Mouse (Mus musculus): ENCODE data around the gene Tmco1. TPM values are rescaled to one million over a fixed set of nuclear protein-coding genes. Genes with fewer than 3 reads are reported as not detected.

Gene Tmco1
- 10 to 100 TPM; 48.7 to 51.7 TPM for total RNA-seq (2021)

GRCm38 (mm10) chr1:167308261-167309054 is at the start of gene Tmco1:
TSS of gene Tmco1 (plus strand) at chr1:167308378.
- peak; percentile 98 to 99 for DNase-seq (ENCODE audit: low spot score in 2 of 2)
- intact Hi-C loops (cut with DNase I) = loop anchor here (2.0 to 5.0 kb wide), 2 partner anchors 22 to 86 kb away; no protein-coding TSS in a partner anchor

GRCm38 (mm10) chr1:167259702-167260101 is 48.5 kb upstream of the Tmco1 start:
- DNase-seq (ENCODE audit: low spot score in 2 of 2) = peak; percentile 73 to 97
- intact Hi-C loops (cut with DNase I) = loop anchor here (1.0 kb wide), 2 partner anchors 19 to 25 kb away; no protein-coding TSS in a partner anchor

- DNase-seq (ENCODE audit: low spot score in 2 of 2) = no peak
- intact Hi-C loops (cut with DNase I) = no loop called here
Measured at GRCm38 (mm10) chr1:167261750-167262149, 46.4 kb upstream of the Tmco1 start.

GRCm38 (mm10) chr1:167262489-167263041 is 45.6 kb upstream of the Tmco1 start:
- no peak for DNase-seq (ENCODE audit: low spot score in 2 of 2)
- intact Hi-C loops (cut with DNase I) = no loop called here

- intact Hi-C loops (cut with DNase I) = no loop called here
Measured at GRCm38 (mm10) chr1:167265366-167265765, 42.8 kb upstream of the Tmco1 start.

GRCm38 (mm10) chr1:167266720-167267119 is 41.5 kb upstream of the Tmco1 start:
- DNase-seq (ENCODE audit: low spot score in 2 of 2) = no peak
- intact Hi-C loops (cut with DNase I) = no loop called here

More at GRCm38 (mm10) chr1:167265366-167265765, 42.8 kb upstream of the Tmco1 start:
- no peak for DNase-seq (ENCODE audit: low spot score in 2 of 2)

GRCm38 (mm10) chr1:167268360-167269063 is 39.7 kb upstream of the Tmco1 start:
- intact Hi-C loops (cut with DNase I) = no loop called here
- DNase-seq (ENCODE audit: low spot score in 2 of 2) = no peak

DNA sequence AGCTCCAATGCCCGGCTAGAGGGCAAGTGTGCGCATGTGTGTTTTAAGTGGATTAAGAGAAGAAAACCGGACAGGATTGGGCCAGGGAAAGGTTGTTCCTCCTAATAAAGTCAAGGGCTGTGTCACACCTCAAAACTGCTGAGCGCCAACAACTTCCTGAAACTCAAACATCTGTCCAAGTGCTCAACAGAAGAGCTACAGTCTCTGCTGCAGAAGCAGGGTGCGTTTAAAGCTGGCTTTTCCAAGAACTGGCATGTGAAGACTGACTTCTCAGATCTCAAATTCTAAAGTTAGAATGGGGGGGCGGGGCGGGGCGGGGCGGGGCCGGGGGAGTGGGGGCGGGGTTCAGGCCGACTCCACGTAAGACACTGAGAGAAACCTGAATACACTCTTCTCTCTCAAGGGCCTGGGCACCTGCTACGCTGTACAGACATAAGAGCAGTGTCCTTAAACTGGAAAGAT is 38.8 kb upstream of the Tmco1 start:
- intact Hi-C loops (cut with DNase I) = no loop called here
- no peak for DNase-seq (ENCODE audit: low spot score in 2 of 2)

DNA sequence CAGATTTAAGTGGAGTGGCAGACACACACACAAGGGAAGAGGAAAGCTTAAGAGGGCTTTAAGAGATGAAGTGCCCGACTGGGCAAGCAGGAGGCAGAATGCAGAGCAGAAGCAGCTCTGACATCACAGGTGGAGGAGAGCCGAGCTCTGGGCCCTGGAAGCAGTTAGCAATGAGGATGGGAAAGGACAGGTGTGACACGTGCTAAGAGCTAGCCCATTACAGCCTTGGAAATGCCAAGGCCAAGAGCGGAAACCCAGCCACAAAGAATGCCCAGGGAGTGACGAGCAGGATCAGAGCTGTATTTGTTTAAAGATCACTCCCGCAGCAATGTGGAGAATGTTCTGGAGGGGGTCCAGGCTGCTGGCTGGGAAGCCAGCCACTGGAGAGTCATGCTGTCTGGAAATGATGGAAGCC is 38.3 kb upstream of the Tmco1 start:
- intact Hi-C loops (cut with DNase I) = no loop called here
- peak; percentile 51 to 87 for DNase-seq (ENCODE audit: low spot score in 2 of 2)

DNA sequence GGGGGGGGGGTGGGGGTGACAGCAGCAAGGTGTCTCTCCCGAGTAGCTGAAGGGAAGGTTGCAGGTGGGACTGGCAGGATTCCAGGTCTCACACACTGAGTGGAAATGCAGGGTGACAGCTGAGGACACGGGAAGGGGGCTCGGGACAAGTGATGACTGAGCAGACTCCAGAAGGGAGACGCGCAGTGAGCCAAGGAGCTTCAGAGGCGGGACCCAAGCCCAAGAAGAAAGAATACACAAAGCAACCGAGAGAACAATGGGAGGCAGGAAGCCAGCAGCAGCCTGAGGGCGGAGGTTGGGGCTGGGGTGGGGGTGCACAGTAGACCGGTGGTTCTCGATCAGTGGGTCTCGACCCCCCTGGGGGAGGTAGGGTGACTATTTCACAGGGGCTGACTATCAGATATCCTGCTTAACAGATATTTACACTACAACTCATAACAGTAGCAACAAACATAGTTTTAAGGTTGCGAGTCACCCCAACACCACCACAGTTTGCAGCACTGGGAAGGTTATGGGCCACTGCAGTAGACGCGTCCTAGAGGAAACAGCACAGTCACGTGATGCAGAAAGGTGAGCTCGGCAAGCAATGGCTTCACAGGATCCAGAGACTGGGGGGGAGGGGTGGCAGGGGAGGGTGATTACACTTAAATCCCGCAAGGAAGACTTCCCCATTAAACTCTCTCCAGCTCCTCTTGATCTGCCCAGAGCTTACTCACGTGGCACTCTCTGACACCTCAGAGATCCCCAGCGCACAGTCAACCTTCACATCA is 37.7 kb upstream of the Tmco1 start:
- no peak for DNase-seq (ENCODE audit: low spot score in 2 of 2)
- intact Hi-C loops (cut with DNase I) = no loop called here

DNA sequence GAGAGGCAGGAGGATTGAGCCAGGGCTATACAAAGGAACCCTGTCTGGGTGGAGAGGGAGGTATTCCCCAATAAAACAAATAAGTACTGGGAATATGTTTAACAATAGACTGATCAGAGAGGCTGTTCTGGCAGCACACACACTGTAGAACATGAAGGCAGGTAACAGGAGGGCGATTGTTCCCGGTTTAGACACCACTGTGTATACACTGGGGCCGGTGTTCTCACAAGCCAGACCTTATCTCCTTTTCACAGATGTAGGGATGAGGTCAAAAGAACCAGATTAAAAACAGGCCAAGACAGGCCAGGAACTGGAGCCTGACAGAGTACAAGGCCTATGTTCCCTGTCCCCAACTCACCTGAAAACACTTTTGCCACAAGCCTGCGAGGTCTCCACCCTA is 36.9 kb upstream of the Tmco1 start:
- intact Hi-C loops (cut with DNase I) = no loop called here
- no peak for DNase-seq (ENCODE audit: low spot score in 2 of 2)

- no peak for DNase-seq (ENCODE audit: low spot score in 2 of 2)
- intact Hi-C loops (cut with DNase I) = no loop called here
Measured at GRCm38 (mm10) chr1:167271841-167272240, 36.3 kb upstream of the Tmco1 start.

DNA sequence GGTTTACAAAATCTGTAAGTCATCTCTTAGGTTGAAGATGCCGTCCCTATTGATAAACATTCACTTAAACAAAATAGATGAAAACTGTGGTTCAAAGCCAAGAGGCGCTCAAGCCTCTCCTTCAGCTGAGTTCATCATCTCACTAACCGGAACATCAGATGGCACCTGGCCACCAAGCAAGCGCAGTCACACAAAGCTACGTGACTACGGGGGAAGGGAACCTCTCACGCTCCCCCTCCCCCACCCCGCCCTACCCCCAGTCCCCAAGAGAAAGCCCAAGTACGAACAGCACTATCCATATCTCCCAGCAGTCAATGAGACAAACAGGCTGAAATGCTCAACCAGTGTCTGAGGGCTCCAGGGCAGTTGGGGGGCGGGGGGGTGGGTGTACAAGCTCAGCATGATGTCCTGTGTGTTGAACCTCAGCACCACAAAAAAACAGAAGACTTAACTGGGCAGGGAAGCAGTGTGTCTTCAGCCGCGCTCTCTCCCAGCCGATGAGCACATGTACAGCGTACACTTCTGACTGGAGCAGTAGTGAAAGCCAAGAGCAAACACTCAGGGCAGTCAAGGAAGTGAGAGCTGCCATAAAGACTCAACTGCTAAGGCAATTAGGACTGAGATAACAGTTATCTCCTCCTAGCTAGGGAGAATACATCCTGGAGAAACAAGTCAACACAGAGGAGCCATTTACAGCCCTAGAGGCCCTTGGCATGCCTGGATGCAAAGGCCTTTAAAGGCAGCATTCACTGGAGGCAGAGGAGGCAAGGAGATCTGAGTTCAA is 34.6 kb upstream of the Tmco1 start:
- intact Hi-C loops (cut with DNase I) = no loop called here
- no peak for DNase-seq (ENCODE audit: low spot score in 2 of 2)

GRCm38 (mm10) chr1:167274646-167275390 is 33.4 kb upstream of the Tmco1 start:
- intact Hi-C loops (cut with DNase I) = no loop called here
- no peak for DNase-seq (ENCODE audit: low spot score in 2 of 2)

GRCm38 (mm10) chr1:167278395-167278794 is 29.8 kb upstream of the Tmco1 start:
- no peak for DNase-seq (ENCODE audit: low spot score in 2 of 2)
- intact Hi-C loops (cut with DNase I) = no loop called here

- intact Hi-C loops (cut with DNase I) = no loop called here
- DNase-seq (ENCODE audit: low spot score in 2 of 2) = peak in 1 of 2 experiments; percentile 47
Measured at GRCm38 (mm10) chr1:167279160-167279715, 28.9 kb upstream of the Tmco1 start.

DNA sequence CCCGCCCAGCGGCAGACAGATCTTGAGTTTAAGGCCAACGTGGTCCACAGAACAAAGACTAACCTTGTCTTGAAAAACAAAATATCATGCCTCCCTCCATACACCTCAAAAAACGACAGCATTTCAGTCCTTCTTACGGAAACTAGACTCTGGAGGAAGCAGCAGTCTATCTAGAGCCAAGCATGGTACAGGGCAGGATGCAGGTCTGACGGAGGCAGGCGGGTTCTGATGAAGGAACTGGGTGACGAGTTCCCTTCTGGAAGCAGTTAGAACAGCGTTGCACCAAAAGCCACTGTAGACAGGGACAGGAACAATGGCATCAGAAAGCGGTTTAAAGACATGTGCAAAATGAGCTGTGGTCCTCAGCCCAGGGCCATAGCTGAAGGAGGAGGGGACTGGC is 28.1 kb upstream of the Tmco1 start:
- no peak for DNase-seq (ENCODE audit: low spot score in 2 of 2)
- intact Hi-C loops (cut with DNase I) = no loop called here

- intact Hi-C loops (cut with DNase I) = no loop called here
- no peak for DNase-seq (ENCODE audit: low spot score in 2 of 2)
Measured at GRCm38 (mm10) chr1:167282112-167282511, 26.1 kb upstream of the Tmco1 start.

Measured in left cerebral cortex, postnatal 25 days (tissue).